24 mouse cellular contexts compared by ENCODE assay signal in the genomic region with DNA sequence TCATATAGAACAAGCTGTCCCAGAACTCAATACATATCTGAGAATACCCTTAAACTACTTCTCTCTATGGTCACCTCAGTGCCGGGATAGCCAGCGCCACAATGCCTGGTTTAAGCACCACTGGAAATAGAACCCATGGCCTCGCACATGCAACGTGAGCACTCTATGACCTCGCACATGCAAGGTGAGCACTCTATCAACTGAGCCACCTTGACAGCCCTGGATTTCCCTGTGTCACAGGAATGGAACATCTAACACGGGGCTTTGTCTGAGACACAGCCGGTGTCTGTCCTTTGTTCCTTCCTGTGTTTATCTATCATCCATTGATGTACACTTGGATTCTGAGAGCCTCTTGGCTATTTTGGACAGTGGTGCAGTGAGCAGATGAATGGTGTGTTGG. TPM values are rescaled to one million over a fixed set of nuclear protein-coding genes. Genes with fewer than 3 reads are reported as not detected.
A peak's percentile ranks its signal among the peaks of the same experiment; 100 is the strongest.
DNase-seq lines count a peak whose midpoint lies in the region; ATAC-seq and TF ChIP-seq lines count a peak whose summit lies in the region.
"Had no signal": no experiment of that assay in that cellular context is flagged by ENCODE, and none has a peak within 500 bp of the region (broad histone marks: within the 10 kb centered on the region; RNA-seq: fewer than 3 reads in every experiment).

No protein-coding gene starts in this region.

- H3K9me3 ChIP-seq in heart, embryonic 10.5 days: no peaks in the 10 kb centered on the region
- no peaks in the 10 kb centered on the region for H3K9me3 ChIP-seq in liver, postnatal 0 days (ENCODE audit: low read length)
- no peaks in the 10 kb centered on the region for H3K9me3 ChIP-seq in stomach, postnatal 0 days (ENCODE audit: control insufficient read depth, low read length)
- H3K9me3 ChIP-seq: embryonic facial prominence, embryonic 13.5 days; embryonic facial prominence, embryonic 15.5 days; forebrain, embryonic 10.5 days; forebrain, embryonic 12.5 days; forebrain, embryonic 15.5 days had no signal

- no peak overlapping the region for H3K27ac ChIP-seq in heart, embryonic 10.5 days
- 0 out of 2 replicates have a peak overlapping the region, but pooled peaks have one; percentile 83 for H3K27ac ChIP-seq in liver, postnatal 0 days (ENCODE audit: low read depth)
- no peak overlapping the region for H3K27ac ChIP-seq in stomach, postnatal 0 days (replicated peaks)
- H3K27ac ChIP-seq: embryonic facial prominence, embryonic 13.5 days; embryonic facial prominence, embryonic 15.5 days; forebrain, embryonic 12.5 days; forebrain, embryonic 15.5 days had no signal

- peaks cover 31% of the 10 kb centered on the region for H3K4me1 ChIP-seq in heart, embryonic 10.5 days
- peaks cover 6% of the 10 kb centered on the region; the same call in 1 of the 2 replicates for H3K4me1 ChIP-seq in liver, postnatal 0 days (ENCODE audit: insufficient read depth)
- no peaks in the 10 kb centered on the region for H3K4me1 ChIP-seq in stomach, postnatal 0 days (replicated peaks; ENCODE audit: control insufficient read depth, insufficient read depth)
- H3K4me1 ChIP-seq: embryonic facial prominence, embryonic 13.5 days; embryonic facial prominence, embryonic 15.5 days had no signal

- H3K4me2 ChIP-seq in liver, postnatal 0 days (ENCODE audit: low read depth, low read length): no peak overlapping the region
- no peak overlapping the region for H3K4me2 ChIP-seq in stomach, postnatal 0 days (replicated peaks; ENCODE audit: low read depth)
- H3K4me2 ChIP-seq: embryonic facial prominence, embryonic 13.5 days; embryonic facial prominence, embryonic 15.5 days; forebrain, embryonic 12.5 days; forebrain, embryonic 15.5 days had no signal

- TF ChIP-seq EP300 in liver, postnatal 0 days (IDR thresholded peaks at IDR 0.05; ENCODE audit: low read depth): no peak
- no peak for TF ChIP-seq EP300 in stomach, postnatal 0 days (optimal IDR thresholded peaks at IDR 0.05)

- no peak overlapping the region for H3K4me3 ChIP-seq in heart, embryonic 10.5 days
- no peak overlapping the region for H3K4me3 ChIP-seq in liver, postnatal 0 days (ENCODE audit: low read depth, low read length)
- H3K4me3 ChIP-seq in stomach, postnatal 0 days (ENCODE audit: low read depth, low read length): no peak overlapping the region
- H3K4me3 ChIP-seq: embryonic facial prominence, embryonic 13.5 days; embryonic facial prominence, embryonic 15.5 days; erythroblast, embryonic 14.5 days; forebrain, embryonic 10.5 days; forebrain, embryonic 12.5 days; forebrain, embryonic 15.5 days had no signal

- TF ChIP-seq CTCF in liver, postnatal 0 days (IDR thresholded peaks at IDR 0.05; ENCODE audit: low read depth): no peak
- TF ChIP-seq CTCF in stomach, postnatal 0 days (IDR thresholded peaks at IDR 0.05; ENCODE audit: low read depth): no peak

- H3K36me3 ChIP-seq in heart, embryonic 10.5 days: 0 out of 2 replicates have a peak, but pooled peaks cover 4% of the 10 kb centered on the region
- no peaks in the 10 kb centered on the region for H3K36me3 ChIP-seq in liver, postnatal 0 days (replicated peaks; ENCODE audit: insufficient read depth, low read length)
- no peaks in the 10 kb centered on the region for H3K36me3 ChIP-seq in stomach, postnatal 0 days (ENCODE audit: control insufficient read depth, insufficient read depth, low read length)
- H3K36me3 ChIP-seq: forebrain, embryonic 10.5 days; forebrain, embryonic 12.5 days; forebrain, embryonic 15.5 days had no signal

- no peaks in the 10 kb centered on the region for H3K27me3 ChIP-seq in heart, embryonic 10.5 days (ENCODE audit: insufficient read depth, poor library complexity, severe bottlenecking)
- no peaks in the 10 kb centered on the region for H3K27me3 ChIP-seq in liver, postnatal 0 days (ENCODE audit: insufficient read depth, low read length)
- H3K27me3 ChIP-seq in stomach, postnatal 0 days (ENCODE audit: control insufficient read depth, insufficient read depth, low read length): no peaks in the 10 kb centered on the region
- H3K27me3 ChIP-seq: embryonic facial prominence, embryonic 13.5 days; embryonic facial prominence, embryonic 15.5 days; forebrain, embryonic 12.5 days; forebrain, embryonic 15.5 days had no signal

- ATAC-seq in liver, postnatal 0 days: no peak
- ATAC-seq in stomach, postnatal 0 days (ENCODE audit: low FRiP score, low TSS enrichment): no peak
- ATAC-seq: forebrain, embryonic 15.5 days had no signal

- H3K9ac ChIP-seq in liver, postnatal 0 days (replicated peaks): no peak overlapping the region
- H3K9ac ChIP-seq in stomach, postnatal 0 days (ENCODE audit: low read length): no peak overlapping the region
- H3K9ac ChIP-seq: embryonic facial prominence, embryonic 13.5 days; embryonic facial prominence, embryonic 15.5 days; forebrain, embryonic 12.5 days; forebrain, embryonic 15.5 days had no signal

- DNase-seq in heart, embryonic 10.5 days (ENCODE audit: low spot score): peak; percentile 72
- DNase-seq in heart, adult 18-20 months: no peak
- DNase-seq in liver, postnatal 0 days: no peak
- DNase-seq in liver: no peak
- peak; percentile 37 for DNase-seq in testis, postnatal 10 days (ENCODE audit: low spot score)
- no peak for DNase-seq in testis, postnatal 14 days (ENCODE audit: low spot score)
- DNase-seq in stomach, postnatal 0 days (ENCODE audit: low spot score): peak; percentile 1
- DNase-seq in gastrocnemius, postnatal 10 days: no peak
- DNase-seq: adrenal gland, adult 2 months; adrenal gland, postnatal 10 days; adrenal gland, postnatal 25 days; cerebellum, adult 11 months; cerebellum, adult 18-20 months; cerebellum, adult 8-10 months; cerebellum, adult 9-11 months; cerebellum, postnatal 14 days; cerebellum, postnatal 36 days; embryo, embryonic 11 days had no signal

- 55% methylated on average over 7 of the region's 7 CpGs for WGBS in heart, embryonic 10.5 days
- 81% methylated on average over 7 of the region's 7 CpGs for WGBS in liver, postnatal 0 days (ENCODE audit: insufficient replicate concordance)
- WGBS in stomach, postnatal 0 days: 80% methylated on average over 7 of the region's 7 CpGs

RNA-seq across cellular contexts. Expression of gene Abat, which starts 55.7 kb away (rescaled TPM):
- polyA plus RNA-seq in heart, embryonic 10.5 days (2016; fragmentation: Nextera tagmentation; extraction: Ambion mirVana): 34.7 and 41.8 TPM in 2 replicates
- total RNA-seq in heart, adult 18-20 months (2021): 10 to 100 TPM in 1 of 2 experiments, 1 to 10 TPM in 1; 9.8 to 10.2 TPM
- 37.8 and 39.1 TPM in 2 replicates for polyA plus RNA-seq in liver, postnatal 0 days (2015; fragmentation: Nextera tagmentation; extraction: Ambion mirVana)
- polyA plus RNA-seq in stomach, postnatal 0 days (2015; fragmentation: Nextera tagmentation; extraction: Ambion mirVana): 4.1 and 4.2 TPM in 2 replicates
- 1 to 10 TPM; 6.8 to 7.1 TPM for total RNA-seq in gastrocnemius, postnatal 10 days (2021)

Comparison
In these comparisons a context has a peak if more than half of its experiments do, and no peak if none do; other contexts are left out.
1. DNase-seq: peak in heart, embryonic 10.5 days (single experiment), testis, postnatal 10 days (single experiment) and stomach, postnatal 0 days (single experiment); none in heart, adult 18-20 months (0 of 2), liver, postnatal 0 days (single experiment), liver (single experiment), testis, postnatal 14 days (single experiment) and gastrocnemius, postnatal 10 days (single experiment).